9 mouse cellular contexts compared by ENCODE assay signal in the genomic region with DNA sequence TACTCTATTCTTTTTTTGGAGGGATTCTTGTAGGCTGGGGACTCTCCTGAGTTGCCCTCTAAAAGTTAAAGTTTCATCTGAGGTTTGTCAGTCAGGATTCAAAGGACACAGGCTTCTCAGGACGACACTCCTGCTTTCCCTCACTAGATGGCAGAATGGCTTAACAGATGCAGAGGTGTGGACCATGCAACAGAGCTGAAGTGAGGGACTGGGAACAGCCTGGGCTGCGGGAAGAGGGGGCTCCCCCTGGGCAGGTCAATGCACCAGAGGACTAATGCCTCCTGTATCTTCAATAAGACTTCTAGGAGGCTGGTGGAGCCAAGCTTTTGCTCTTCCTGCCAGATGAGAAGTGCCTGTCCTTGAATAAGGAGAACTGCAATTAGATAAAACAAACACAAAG.
DNase-seq lines count a peak whose midpoint lies in the region; ATAC-seq and TF ChIP-seq lines count a peak whose summit lies in the region.
"Had no signal": no experiment of that assay in that cellular context is flagged by ENCODE, and none has a peak within 500 bp of the region (broad histone marks: within the 10 kb centered on the region; RNA-seq: fewer than 3 reads in every experiment).

No protein-coding gene starts in this region.

- no peaks in the 10 kb centered on the region for H3K27me3 ChIP-seq in cerebellum, adult 2 months (ENCODE audit: control insufficient read depth, insufficient read depth, low read length)
- H3K27me3 ChIP-seq in lung, embryonic 14.5 days (ENCODE audit: insufficient read depth, low read length) = no peaks in the 10 kb centered on the region
- H3K27me3 ChIP-seq in forebrain, postnatal 0 days (ENCODE audit: insufficient read depth, low read length) = no peaks in the 10 kb centered on the region
- H3K27me3 ChIP-seq: limb, embryonic 15.5 days had no signal

- H3K4me2 ChIP-seq in lung, embryonic 14.5 days = no peak overlapping the region
- H3K4me2 ChIP-seq in forebrain, postnatal 0 days (ENCODE audit: low read depth) = no peak overlapping the region
- H3K4me2 ChIP-seq: limb, embryonic 15.5 days had no signal

- no peaks in the 10 kb centered on the region for H3K36me3 ChIP-seq in lung, embryonic 14.5 days (ENCODE audit: insufficient read depth)
- no peaks in the 10 kb centered on the region for H3K36me3 ChIP-seq in forebrain, postnatal 0 days (ENCODE audit: insufficient read depth)
- H3K36me3 ChIP-seq: limb, embryonic 15.5 days had no signal

- no peaks in the 10 kb centered on the region for H3K4me1 ChIP-seq in cerebellum, adult 2 months (ENCODE audit: control insufficient read depth, insufficient read depth, low read length)
- H3K4me1 ChIP-seq in lung, embryonic 14.5 days (ENCODE audit: insufficient read depth) = no peaks in the 10 kb centered on the region
- H3K4me1 ChIP-seq in forebrain, postnatal 0 days (ENCODE audit: insufficient read depth) = no peaks in the 10 kb centered on the region
- H3K4me1 ChIP-seq: limb, embryonic 15.5 days had no signal

- H3K9ac ChIP-seq in lung, embryonic 14.5 days = no peak overlapping the region
- H3K9ac ChIP-seq in forebrain, postnatal 0 days = no peak overlapping the region
- H3K9ac ChIP-seq: limb, embryonic 15.5 days had no signal

- no peak overlapping the region for H3K4me3 ChIP-seq in cerebellum, adult 2 months (replicated peaks; ENCODE audit: insufficient read depth, low read depth, low read length)
- H3K4me3 ChIP-seq in lung, embryonic 14.5 days (ENCODE audit: low read depth, low read length) = no peak overlapping the region
- no peak overlapping the region for H3K4me3 ChIP-seq in forebrain, postnatal 0 days (ENCODE audit: low read depth, low read length)
- H3K4me3 ChIP-seq: limb, embryonic 15.5 days had no signal

- peak; percentile 29; the same call in 1 of the 2 replicates for TF ChIP-seq CTCF in cerebellum, adult 2 months (IDR thresholded peaks at IDR 0.05; ENCODE audit: borderline replicate concordance, insufficient read depth, low read depth, low read length)
- peak; percentile 66 for TF ChIP-seq CTCF in lung, embryonic 14.5 days (IDR thresholded peaks at IDR 0.05; ENCODE audit: low read depth)
- peak; percentile 78 for TF ChIP-seq CTCF in forebrain, postnatal 0 days (IDR thresholded peaks at IDR 0.05; ENCODE audit: low read depth)

- TF ChIP-seq POLR2A in cerebellum, adult 2 months (IDR thresholded peaks at IDR 0.05; ENCODE audit: borderline replicate concordance, insufficient read depth, low read length) = no peak

- ATAC-seq in lung, embryonic 14.5 days (ENCODE audit: insufficient read depth) = peak; percentile 60; the same call in 1 of the 2 replicates
- ATAC-seq in forebrain, postnatal 0 days = peak; percentile 88
- no peak for ATAC-seq in megakaryocyte-erythroid progenitor cell, adult 5-6 weeks (replicated peaks; ENCODE audit: low FRiP score, low TSS enrichment, poor library complexity, severe bottlenecking)
- no peak for ATAC-seq in inflammation-experienced regulatory T-cells, adult 6 months

- no peaks in the 10 kb centered on the region for H3K9me3 ChIP-seq in lung, embryonic 14.5 days (ENCODE audit: low read depth, low read length)
- no peaks in the 10 kb centered on the region for H3K9me3 ChIP-seq in forebrain, postnatal 0 days (ENCODE audit: low read length)
- H3K9me3 ChIP-seq: limb, embryonic 15.5 days had no signal

- peak in 1 of 2 experiments; percentile 8 for DNase-seq in cerebellum, adult 2 months
- DNase-seq in cerebellum, adult 11-12 months = no peak
- DNase-seq in lung, embryonic 14.5 days = peak; percentile 64
- no peak for DNase-seq in lung, adult 18-20 months
- DNase-seq in forebrain, postnatal 0 days = peak; percentile 64
- DNase-seq in neural tube, embryonic 10.5 days (ENCODE audit: extremely low spot score, low spot score) = peak; percentile 31

- no peak overlapping the region for H3K27ac ChIP-seq in cerebellum, adult 2 months (ENCODE audit: insufficient read depth, low read length)
- H3K27ac ChIP-seq in lung, embryonic 14.5 days (ENCODE audit: low read depth) = no peak overlapping the region
- no peak overlapping the region for H3K27ac ChIP-seq in forebrain, postnatal 0 days (ENCODE audit: low read depth, low read length)
- H3K27ac ChIP-seq: limb, embryonic 15.5 days had no signal

- 7% methylated on average over 2 of the region's 2 CpGs for WGBS in cerebellum, adult 2 months
- WGBS in lung, embryonic 14.5 days = 0% methylated on average over 2 of the region's 2 CpGs
- WGBS in forebrain, postnatal 0 days = 5% methylated on average over 2 of the region's 2 CpGs

Comparison
In these comparisons a context has a peak if more than half of its experiments do, and no peak if none do; other contexts are left out.
1. DNase-seq: peak in lung, embryonic 14.5 days (single experiment), forebrain, postnatal 0 days (single experiment) and neural tube, embryonic 10.5 days (single experiment); none in cerebellum, adult 11-12 months (single experiment) and lung, adult 18-20 months (0 of 2).
2. ATAC-seq: peak in lung, embryonic 14.5 days (single experiment) and forebrain, postnatal 0 days (single experiment); none in megakaryocyte-erythroid progenitor cell, adult 5-6 weeks (single experiment) and inflammation-experienced regulatory T-cells, adult 6 months (single experiment).
3. Peak in every context shown above with its lines, with median percentiles within 50 percentile points of each other: CTCF ChIP-seq.